Mouse (Mus musculus): ENCODE results near the gene Pik3c2b.
"Not testable (repeated sequence)": the region's sequence is repeated elsewhere in the genome, so short reads cannot be mapped to it uniquely, and the experiment has no call there.

- not testable (repeated sequence) for TF ChIP-seq CHD2 (IDR thresholded peaks at IDR 0.05; ENCODE audit: low read depth, low read length); MAFK (IDR thresholded peaks at IDR 0.05; ENCODE audit: insufficient read depth, low read depth, low read length); ZC3H11A (IDR thresholded peaks at IDR 0.05; ENCODE audit: borderline replicate concordance, low read depth, low read length)
Observed at GRCm38 (mm10) chr1:133025796-133026190, 19.7 kb upstream of the Pik3c2b start.
